Mouse (Mus musculus) Patski (cell line): Measurements from ENCODE around the gene Bahcc1. TPM values are rescaled to one million over a fixed set of nuclear protein-coding genes. Genes with fewer than 3 reads are reported as not detected.

ENCODE experiments used
- ATAC-seq: fragments of 100-300 bp; one replicate; pipeline ENCODE4 v1.8.0; 2021
- CTCF ChIA-PET: fragments of 350-600 bp; sonication (Branson Sonifier 250); formaldehyde crosslinking; loops from one replicate; lab custom pipeline; 2022; ENCODE audit warnings: inconsistent platforms; lab: Charles Lee
- POLR2A ChIA-PET: fragments of 350-600 bp; sonication (Branson Sonifier 250); formaldehyde crosslinking; loops from one replicate; lab custom pipeline; 2022; ENCODE audit warnings: antibody characterized with exemption, inconsistent platforms; lab: Charles Lee
- DNase-seq: peaks from one replicate; pipeline ENCODE4 v3.0.0-alpha.2; 2011; ENCODE audit warnings: low read depth, low spot score
- H3K27me3 ChIP-seq: fragments of 371-371 bp; one replicate; pipeline ENCODE4 v1.5.1; 2021
- CTCF ChIP-seq: fragments of 100-300 bp; IDR thresholded peaks from one replicate; pipeline ENCODE4 v1.5.1; 2021
- in situ Hi-C: fragments of 300-500 bp; cut with MboI; formaldehyde crosslinking; loops from 3 replicates; pipeline ENCODE4 v1.11.1; 2018; ENCODE audit warnings: low pct_unique_long_range_greater_than_20kb, mixed read lengths
- polyA plus RNA-seq: library from polyadenylated mRNA; unstranded; gene quantifications from one replicate; pipeline ENCODE4 v1.2.3, GENCODE M21; 2021

The Bahcc1 gene
- polyA plus RNA-seq, 1 experiment from 2014 or later = 12.4 TPM

DNA sequence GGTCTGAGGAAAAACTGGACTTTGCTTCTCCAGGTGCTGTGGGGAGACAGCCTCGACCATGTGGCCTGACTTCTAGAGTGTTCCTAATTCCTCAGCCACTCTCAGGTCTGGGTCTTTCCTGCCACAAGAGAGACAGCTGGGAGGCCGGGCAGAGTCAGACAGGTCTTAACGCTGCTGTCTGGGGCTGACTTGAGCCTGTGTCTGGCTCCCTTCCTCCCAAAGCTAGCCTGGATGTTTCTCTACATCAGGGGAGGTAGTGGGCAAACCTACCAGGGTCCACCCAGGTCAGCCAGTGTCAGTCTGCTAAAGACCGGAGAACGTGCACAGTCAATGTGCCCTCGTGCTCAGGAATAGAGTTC, 19.2 kb downstream of the Bahcc1 start:
- TF ChIP-seq CTCF = no peak
- ATAC-seq = no peak
- POLR2A ChIA-PET = no interaction called here
- DNase-seq = no peak
- no peaks in the 10 kb centered on the region for H3K27me3 ChIP-seq
- in situ Hi-C loops = no loop called here
- CTCF ChIA-PET = interaction anchor here (1.3 to 2.4 kb wide), 2 partner anchors 10 to 54 kb away, joined by 3 to 10 read pairs; no protein-coding TSS in a partner anchor

DNA sequence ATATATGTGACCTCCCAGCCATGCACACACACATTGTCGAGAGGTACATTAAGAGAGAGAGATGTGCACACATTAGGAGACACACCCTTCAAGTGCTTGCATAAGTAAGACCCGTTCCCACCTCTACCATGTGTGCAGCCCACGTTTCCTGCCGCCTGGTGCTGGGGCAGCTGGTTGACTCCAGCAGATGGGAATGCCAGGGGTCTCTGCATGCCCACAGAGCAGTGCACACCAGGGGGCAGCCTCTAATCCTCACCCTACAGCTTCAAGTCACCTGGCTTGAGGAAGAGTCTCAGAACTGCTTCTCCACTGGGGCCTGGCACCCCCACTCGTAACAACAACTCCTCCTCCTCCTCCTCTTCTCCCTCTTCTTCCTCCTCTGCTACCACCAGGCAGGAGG, 19.7 kb downstream of the Bahcc1 start:
- in situ Hi-C loops = no loop called here
- CTCF ChIA-PET = interaction anchor here (1.1 to 2.4 kb wide), 6 partner anchors 10 to 54 kb away, joined by 3 to 10 read pairs (median 6); partner anchors contain the start of gene Bahcc1
- no peak for DNase-seq

DNA sequence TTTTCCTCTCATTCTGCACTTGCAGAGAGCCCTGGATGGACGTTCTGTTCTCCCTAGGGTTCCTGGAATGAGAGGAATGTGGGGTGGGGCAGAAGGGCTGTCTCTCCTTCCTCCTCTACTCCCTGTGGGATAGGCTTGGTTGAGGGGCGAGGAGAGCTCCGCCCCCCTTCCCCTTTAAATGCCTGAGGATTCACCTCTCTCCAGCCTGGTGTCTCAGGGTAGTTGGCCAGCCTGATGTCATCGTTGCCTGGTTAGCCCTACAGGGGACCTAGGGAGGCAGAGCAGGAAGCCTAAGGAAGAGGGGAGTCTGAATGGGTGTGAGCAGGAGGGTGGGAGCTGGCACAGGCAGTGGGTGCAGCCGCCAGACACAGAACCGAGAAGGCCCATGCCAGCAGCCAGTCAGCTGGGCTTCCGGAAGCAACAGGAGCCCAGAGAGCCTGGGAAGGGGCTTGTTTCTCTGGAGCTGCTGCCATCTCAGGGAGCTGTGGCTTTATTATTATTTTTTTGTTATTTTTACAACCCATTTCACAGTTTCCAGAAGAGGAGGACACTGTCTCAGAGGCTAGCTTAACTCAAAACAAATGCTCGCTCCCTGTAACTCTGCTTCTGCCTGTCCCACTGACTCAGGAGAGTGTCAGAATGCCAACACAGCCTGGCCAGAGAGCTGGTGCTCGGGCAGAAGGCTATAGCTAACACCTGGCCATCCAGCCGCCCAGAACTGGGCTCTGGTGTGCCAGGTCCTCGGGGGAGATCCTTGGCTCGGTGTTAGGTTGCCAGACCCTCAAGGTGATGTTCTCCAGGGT, 20.3 kb downstream of the Bahcc1 start:
- H3K27me3 ChIP-seq = no peaks in the 10 kb centered on the region
- CTCF ChIA-PET = interaction anchor here (1.0 to 2.4 kb wide), 7 partner anchors 8 to 53 kb away, joined by 3 to 10 read pairs (median 5); partner anchors contain the start of gene Bahcc1
- TF ChIP-seq CTCF = no peak
- in situ Hi-C loops = no loop called here
- POLR2A ChIA-PET = interaction anchor here (1.1 to 1.4 kb wide), 2 partner anchors 11 to 23 kb away, joined by 4 to 10 read pairs; no protein-coding TSS in a partner anchor
- peak; percentile 36 for ATAC-seq
- no peak for DNase-seq

More for the DNA sequence above, 19.7 kb downstream of the Bahcc1 start:
- POLR2A ChIA-PET = interaction anchor here (1.4 kb wide), 1 partner anchor 11 kb away, joined by 10 read pairs; no protein-coding TSS in a partner anchor
- no peak for TF ChIP-seq CTCF
- H3K27me3 ChIP-seq = no peaks in the 10 kb centered on the region
- no peak for ATAC-seq

DNA sequence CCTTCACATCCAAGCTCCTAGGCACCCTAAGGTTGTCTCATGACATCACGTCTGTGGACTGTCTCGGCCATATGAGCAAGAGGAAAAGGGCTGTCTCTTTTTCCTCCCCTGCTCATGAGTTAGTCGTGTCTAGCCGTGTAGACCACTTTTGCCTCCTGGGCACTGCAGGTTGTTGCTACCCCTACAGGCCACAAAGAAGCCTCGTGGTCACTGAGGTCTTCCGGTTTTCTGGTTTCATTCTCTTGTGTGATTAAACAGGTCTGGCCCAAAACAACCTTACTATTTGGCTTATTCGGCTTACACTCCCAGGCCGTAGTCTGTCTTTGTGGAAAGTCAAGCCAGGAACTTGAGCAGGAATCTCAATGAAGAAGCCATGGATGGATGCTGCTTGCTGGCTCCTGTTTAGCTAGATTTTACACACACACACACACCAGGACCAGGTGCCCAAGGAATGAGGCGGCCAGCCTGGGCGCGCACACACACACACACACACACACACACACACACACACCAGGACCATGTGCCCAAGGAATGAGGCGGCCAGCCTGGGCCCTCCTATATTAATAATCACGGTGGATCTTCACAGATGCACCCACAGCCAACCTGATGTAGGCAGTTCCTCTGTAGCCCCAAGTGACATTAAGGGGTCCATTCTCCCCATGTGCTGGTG, 21.0 kb downstream of the Bahcc1 start:
- DNase-seq (no peak), ATAC-seq (no peak)
- CTCF ChIA-PET = interaction anchor here (1.0 to 2.4 kb wide), 6 partner anchors 9 to 21 kb away, joined by 3 to 10 read pairs (median 6); partner anchors contain the start of gene Bahcc1
- POLR2A ChIA-PET = interaction anchor here (1.1 to 1.4 kb wide), 2 partner anchors 12 to 24 kb away, joined by 4 to 10 read pairs; no protein-coding TSS in a partner anchor
- no peak for TF ChIP-seq CTCF
- H3K27me3 ChIP-seq = no peaks in the 10 kb centered on the region
- in situ Hi-C loops = no loop called here

DNA sequence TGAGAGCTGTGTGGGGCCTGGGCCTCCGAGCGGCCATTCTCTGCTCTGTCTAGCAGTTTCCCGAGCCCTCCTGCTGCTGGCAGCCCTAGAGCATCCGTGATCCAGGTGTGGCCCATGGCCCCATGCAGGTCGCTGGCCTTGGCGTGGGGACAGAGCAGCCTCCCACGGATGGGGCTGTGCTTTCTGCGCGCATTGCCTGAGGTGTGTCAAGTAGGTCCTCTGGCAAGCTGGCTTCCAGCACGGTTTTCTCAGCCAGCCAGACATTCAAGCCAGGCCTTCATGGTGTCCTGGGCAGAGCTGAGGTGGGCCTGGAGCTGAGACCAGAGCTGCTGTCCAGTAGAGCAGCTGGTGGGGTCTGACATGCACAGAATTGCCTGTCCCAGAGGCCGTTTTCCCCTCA, 21.7 kb downstream of the Bahcc1 start:
- CTCF ChIA-PET = no interaction called here
- ATAC-seq (no peak), DNase-seq (no peak)
- no peak for TF ChIP-seq CTCF
- in situ Hi-C loops = no loop called here
- POLR2A ChIA-PET = no interaction called here
- no peaks in the 10 kb centered on the region for H3K27me3 ChIP-seq

DNA sequence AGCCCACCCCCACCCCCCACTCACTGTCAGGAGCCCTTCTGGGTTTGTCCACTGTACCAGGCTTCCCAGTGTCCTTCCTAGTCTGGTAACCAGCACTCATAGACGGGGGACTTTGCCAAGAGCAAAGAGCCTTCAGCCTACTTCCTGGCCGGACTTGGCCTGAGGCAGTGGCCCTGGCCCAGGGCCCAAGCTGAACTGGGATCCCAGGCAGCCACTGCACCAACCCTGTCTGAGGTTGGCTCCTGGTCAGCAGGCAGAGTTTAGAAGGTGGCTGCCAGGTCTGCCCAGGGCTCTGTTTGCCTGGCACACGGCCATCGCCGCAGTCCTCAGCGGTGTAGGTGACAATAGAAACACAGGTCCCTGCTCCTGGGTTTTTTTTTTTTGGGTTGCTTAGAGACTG, 22.3 kb downstream of the Bahcc1 start:
- ATAC-seq = no peak
- H3K27me3 ChIP-seq = no peaks in the 10 kb centered on the region
- no peak for TF ChIP-seq CTCF
- POLR2A ChIA-PET = interaction anchor here (0.6 to 0.7 kb wide), 2 partner anchors 101 to 139 kb away, joined by 4 to 8 read pairs; no protein-coding TSS in a partner anchor
- CTCF ChIA-PET = interaction anchor here (1.6 kb wide), 1 partner anchor 16 kb away, joined by 4 read pairs; no protein-coding TSS in a partner anchor
- no peak for DNase-seq
- in situ Hi-C loops = no loop called here

DNA sequence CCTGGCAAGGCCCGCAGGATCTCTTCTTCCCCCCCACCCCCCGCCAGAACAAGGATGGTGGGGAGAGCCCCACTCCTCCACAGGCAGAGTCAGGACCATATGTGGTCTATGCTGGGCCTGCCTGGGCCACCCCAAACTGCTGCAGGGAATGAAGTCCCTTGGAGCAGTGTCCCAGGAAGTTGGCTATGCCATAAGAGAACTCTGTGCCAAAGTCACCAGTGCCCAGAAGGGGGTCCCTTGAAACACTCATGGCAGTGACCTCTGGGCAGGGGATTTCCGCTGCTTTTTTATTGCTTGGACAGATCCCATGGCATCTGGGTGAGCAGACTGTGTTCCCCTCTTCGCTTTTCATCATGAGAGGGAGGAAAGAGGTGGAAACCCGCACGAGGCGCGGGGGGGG, 22.8 kb downstream of the Bahcc1 start:
- CTCF ChIA-PET = interaction anchor here (1.6 kb wide), 1 partner anchor 17 kb away, joined by 4 read pairs; no protein-coding TSS in a partner anchor
- no peak for ATAC-seq
- no peak for DNase-seq
- POLR2A ChIA-PET = interaction anchor here (0.6 to 0.7 kb wide), 2 partner anchors 101 to 138 kb away, joined by 4 to 8 read pairs; no protein-coding TSS in a partner anchor
- TF ChIP-seq CTCF = no peak
- H3K27me3 ChIP-seq = no peaks in the 10 kb centered on the region
- in situ Hi-C loops = no loop called here

DNA sequence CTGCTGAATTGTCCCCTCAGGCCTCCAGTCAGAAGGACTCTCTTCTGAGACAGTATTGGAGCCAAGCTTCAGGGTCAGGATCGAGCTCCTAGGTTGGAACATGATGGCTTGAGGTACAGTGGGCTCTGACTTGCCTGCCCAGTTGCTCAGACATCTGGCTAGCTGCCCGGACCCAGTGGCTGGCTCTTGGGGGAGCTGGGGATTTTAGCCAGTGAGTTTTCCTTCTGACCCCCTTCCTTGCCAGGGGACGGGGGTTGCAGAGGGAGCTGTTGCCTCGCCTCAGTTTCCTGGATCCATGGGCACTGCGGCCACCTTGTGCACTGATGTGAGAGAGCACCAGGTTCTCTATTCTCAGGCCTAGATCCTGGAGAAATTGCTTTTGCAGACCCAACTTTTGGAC, 23.4 kb downstream of the Bahcc1 start:
- no peak for TF ChIP-seq CTCF
- ATAC-seq (no peak), DNase-seq (no peak)
- ChIA-PET CTCF (interaction anchor here (1.6 kb wide), 1 partner anchor 18 kb away, joined by 4 read pairs; no protein-coding TSS in a partner anchor), POLR2A (no interaction called here)
- no peaks in the 10 kb centered on the region for H3K27me3 ChIP-seq
- in situ Hi-C loops = no loop called here

DNA sequence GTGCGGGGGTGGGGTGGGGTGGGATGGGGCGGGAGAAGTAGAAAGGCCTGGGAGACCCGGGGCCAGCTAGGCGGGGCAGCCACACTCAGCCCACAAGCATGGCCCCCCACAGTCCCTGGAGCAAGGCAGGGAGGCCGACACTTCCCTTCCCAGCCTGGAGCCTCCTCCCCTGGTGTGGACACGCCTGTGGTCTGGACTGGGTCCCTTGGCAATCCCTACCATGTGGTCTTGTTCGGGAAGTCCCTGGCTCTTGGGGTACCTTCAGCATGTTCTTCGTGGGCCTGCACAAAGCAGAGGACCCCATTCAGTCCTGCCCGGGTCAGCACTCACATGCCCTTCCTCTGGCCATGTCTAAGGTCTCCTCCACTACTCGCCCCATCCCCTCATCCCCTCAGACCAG, 23.8 kb downstream of the Bahcc1 start:
- POLR2A ChIA-PET = no interaction called here
- peak; percentile 40 for ATAC-seq

More for the DNA sequence above, 23.8 kb downstream of the Bahcc1 start:
- no peak for TF ChIP-seq CTCF
- CTCF ChIA-PET = interaction anchor here (1.6 kb wide), 1 partner anchor 18 kb away, joined by 4 read pairs; no protein-coding TSS in a partner anchor
- in situ Hi-C loops = no loop called here
- no peaks in the 10 kb centered on the region for H3K27me3 ChIP-seq
- no peak for DNase-seq
